Mouse (Mus musculus): ENCODE measurements at regions not wholly inside any gene's neighbourhood (a gene's known extent, or its start where the extent isn't known, plus 50 kb on each side); places are given as distances from the start of the nearest gene placed in this dataset.

DNA sequence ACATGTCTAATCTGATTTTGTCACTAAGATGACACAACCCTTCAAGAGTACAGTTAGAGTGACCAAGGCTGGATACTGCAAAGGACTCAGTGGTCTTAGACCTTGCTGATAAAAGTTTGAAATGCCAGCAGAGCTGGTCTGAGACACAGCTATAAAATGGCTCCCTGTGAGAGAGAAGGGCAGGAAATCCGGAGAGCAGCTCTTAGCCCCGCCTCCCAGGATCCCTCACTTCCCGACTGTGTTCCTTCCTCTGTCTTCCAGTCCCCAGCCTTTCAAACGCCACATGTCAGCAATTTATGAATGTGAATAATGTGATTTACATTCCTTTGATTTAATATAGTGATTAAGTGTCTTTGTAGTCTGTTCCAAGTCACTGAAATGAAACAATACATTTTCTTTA, 232.3 kb upstream of the Dusp10 start:
- no peak overlapping the region for H3K9ac ChIP-seq (replicated peaks; ENCODE audit: low read depth, low read length)
- ATAC-seq (ENCODE audit: insufficient number of reproducible peaks, insufficient read depth, low FRiP score, low read depth): no peak

DNA sequence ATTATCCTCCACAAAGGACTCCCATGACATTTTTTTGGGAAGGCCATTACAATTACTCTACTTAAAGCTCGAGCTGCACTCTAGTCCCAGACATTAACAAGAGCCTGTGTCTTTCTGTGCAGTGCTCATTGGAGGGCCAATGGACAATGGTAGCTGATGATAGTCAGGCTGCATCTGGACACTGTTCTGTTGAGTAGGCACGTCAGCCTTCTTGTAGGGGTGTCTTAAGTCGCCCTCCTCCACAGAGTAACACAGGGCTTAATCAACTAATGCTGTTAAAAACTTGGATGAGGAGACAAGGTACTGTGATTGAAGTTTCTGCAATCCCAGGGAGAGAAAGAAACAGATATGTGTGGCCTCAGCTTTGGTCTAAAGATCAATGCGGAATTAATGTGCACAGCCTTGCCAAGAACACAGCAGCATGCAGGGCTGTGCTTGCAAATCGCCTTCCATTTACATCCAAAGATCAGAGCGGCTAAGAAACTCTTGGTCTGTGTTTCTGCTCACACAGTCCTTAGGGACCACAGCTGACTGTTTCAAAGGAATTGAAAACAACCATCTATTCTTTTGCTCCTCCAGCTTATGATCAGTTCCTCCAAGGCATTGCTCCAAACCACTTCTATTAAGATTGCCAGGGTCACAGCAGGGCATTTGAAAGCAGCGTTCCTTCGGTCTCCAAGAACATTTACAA, 229.5 kb upstream of the Dusp10 start:
- 64% methylated on average over 8 of the region's 8 CpGs for WGBS
- Histone ChIP-seq H3K9ac (replicated peaks; ENCODE audit: low read depth, low read length) (no peak overlapping the region), H3K27me3 (ENCODE audit: control insufficient read depth, insufficient read depth, low read length) (no peaks in the 10 kb centered on the region), H3K4me3 (ENCODE audit: low read depth, low read length) (no peak overlapping the region), H3K4me2 (replicated peaks; ENCODE audit: low read depth, low read length) (no peak overlapping the region), H3K4me1 (ENCODE audit: control insufficient read depth, insufficient read depth, low read length) (no peaks in the 10 kb centered on the region), H3K9me3 (ENCODE audit: control insufficient read depth, low read depth, low read length) (no peaks in the 10 kb centered on the region), H3K36me3 (ENCODE audit: control insufficient read depth, insufficient read depth, low read length) (no peaks in the 10 kb centered on the region), H3K27ac (ENCODE audit: low read length) (no peak overlapping the region)
- no peak; the same call in 1 of the 2 replicates for ATAC-seq (ENCODE audit: insufficient number of reproducible peaks, insufficient read depth, low FRiP score, low read depth)

More for the DNA sequence above, 232.3 kb upstream of the Dusp10 start:
- Histone ChIP-seq H3K9me3 (ENCODE audit: control insufficient read depth, low read depth, low read length) (no peaks in the 10 kb centered on the region), H3K27ac (ENCODE audit: low read length) (no peak overlapping the region), H3K36me3 (ENCODE audit: control insufficient read depth, insufficient read depth, low read length) (no peaks in the 10 kb centered on the region), H3K27me3 (ENCODE audit: control insufficient read depth, insufficient read depth, low read length) (no peaks in the 10 kb centered on the region), H3K4me3 (ENCODE audit: low read depth, low read length) (no peak overlapping the region), H3K4me2 (replicated peaks; ENCODE audit: low read depth, low read length) (no peak overlapping the region), H3K4me1 (ENCODE audit: control insufficient read depth, insufficient read depth, low read length) (no peaks in the 10 kb centered on the region)
- WGBS: 50% methylated on average over 4 of the region's 4 CpGs

DNA sequence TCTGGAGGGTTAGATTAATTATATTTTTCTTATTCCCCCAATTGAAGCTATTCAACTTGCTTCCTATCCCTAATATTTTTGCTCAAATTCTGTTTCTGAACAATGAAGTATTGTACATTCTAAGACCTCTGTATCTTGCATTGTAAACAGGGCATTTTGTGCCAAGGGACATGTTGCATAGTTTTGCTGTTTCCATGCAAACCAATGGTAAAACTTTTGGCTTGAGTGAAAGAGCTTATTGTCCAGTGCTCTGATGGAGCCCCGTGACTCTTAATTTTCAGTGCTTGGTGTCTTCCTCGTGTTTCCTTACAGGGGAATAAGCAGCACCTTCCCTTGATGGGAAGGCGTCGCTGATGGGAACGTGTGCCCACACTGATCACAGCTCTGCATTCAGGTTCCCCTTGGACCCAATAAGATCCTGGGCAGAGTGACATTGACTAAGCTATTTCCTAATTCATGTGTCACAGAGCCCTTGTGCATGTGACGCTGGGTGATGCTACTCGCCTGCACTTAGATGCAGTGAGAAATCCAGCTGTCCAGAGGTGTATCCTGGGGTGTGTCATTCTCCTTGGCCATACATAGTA, 220.8 kb upstream of the Dusp10 start:
- Histone ChIP-seq H3K4me3 (ENCODE audit: low read depth, low read length) (no peak overlapping the region), H3K27ac (ENCODE audit: low read length) (no peak overlapping the region), H3K9ac (replicated peaks; ENCODE audit: low read depth, low read length) (no peak overlapping the region), H3K4me1 (ENCODE audit: control insufficient read depth, insufficient read depth, low read length) (peaks cover 6% of the 10 kb centered on the region; the same call in 1 of the 2 replicates), H3K36me3 (ENCODE audit: control insufficient read depth, insufficient read depth, low read length) (no peaks in the 10 kb centered on the region), H3K4me2 (replicated peaks; ENCODE audit: low read depth, low read length) (no peak overlapping the region), H3K27me3 (ENCODE audit: control insufficient read depth, insufficient read depth, low read length) (no peaks in the 10 kb centered on the region), H3K9me3 (ENCODE audit: control insufficient read depth, low read depth, low read length) (no peaks in the 10 kb centered on the region)
- no peak for ATAC-seq (ENCODE audit: insufficient number of reproducible peaks, insufficient read depth, low FRiP score, low read depth)
- WGBS: 89% methylated on average over 7 of the region's 7 CpGs

DNA sequence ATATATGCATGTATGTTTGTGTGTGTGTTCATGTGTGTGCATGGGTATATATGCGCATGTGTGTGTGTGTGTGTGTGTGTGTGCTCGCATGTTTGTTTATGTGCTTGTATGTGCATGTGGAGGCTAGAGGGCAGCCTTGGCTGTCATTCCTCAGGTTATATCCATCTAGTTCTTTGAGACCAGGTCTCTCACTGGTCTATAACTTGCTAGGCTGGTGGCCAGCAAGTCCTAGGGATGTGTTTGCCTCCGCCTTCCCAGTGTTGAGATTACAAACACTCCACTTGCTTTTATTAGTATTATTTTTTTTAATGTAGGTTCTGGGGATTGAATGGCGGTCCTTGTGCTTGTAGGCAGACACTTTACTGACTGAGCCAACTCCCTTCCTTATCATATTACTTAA, 219.8 kb upstream of the Dusp10 start:
- 77% methylated on average over 4 of the region's 4 CpGs for WGBS
- no peak overlapping the region for H3K27ac ChIP-seq (ENCODE audit: low read length)
- H3K36me3 ChIP-seq (ENCODE audit: control insufficient read depth, insufficient read depth, low read length): no peaks in the 10 kb centered on the region
- H3K4me3 ChIP-seq (ENCODE audit: low read depth, low read length): no peak overlapping the region
- no peaks in the 10 kb centered on the region for H3K9me3 ChIP-seq (ENCODE audit: control insufficient read depth, low read depth, low read length)
- ATAC-seq (ENCODE audit: insufficient number of reproducible peaks, insufficient read depth, low FRiP score, low read depth): no peak; the same call in 1 of the 2 replicates
- no peak overlapping the region for H3K9ac ChIP-seq (replicated peaks; ENCODE audit: low read depth, low read length)
- no peaks in the 10 kb centered on the region for H3K27me3 ChIP-seq (ENCODE audit: control insufficient read depth, insufficient read depth, low read length)
- peaks cover 6% of the 10 kb centered on the region; the same call in 1 of the 2 replicates for H3K4me1 ChIP-seq (ENCODE audit: control insufficient read depth, insufficient read depth, low read length)
- H3K4me2 ChIP-seq (replicated peaks; ENCODE audit: low read depth, low read length): no peak overlapping the region

DNA sequence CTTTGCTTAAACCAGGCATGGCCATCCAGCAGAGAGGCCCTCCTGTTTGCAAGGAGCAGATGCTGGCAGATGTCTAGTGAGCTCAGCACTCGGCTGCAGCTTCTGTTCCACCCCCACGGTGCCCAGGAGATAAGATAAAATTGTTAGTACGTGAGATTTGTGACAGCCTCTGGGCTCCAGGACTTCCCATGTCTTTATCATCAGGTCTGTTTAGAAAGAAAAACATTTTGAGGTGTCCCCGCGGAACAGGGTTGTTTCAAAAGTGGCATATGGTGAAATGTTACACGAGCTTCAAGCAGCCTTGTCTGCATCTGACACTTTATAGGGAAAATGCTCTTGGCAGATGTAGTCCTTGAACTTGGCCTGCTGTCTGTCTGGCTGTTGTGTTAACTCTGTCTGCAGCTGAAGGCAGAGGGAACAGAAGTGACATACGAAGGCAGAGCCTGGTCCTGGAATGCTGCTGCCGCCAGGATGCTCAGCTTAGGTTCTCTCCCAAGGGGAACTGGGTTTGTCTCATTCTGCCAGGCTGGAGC, 219.1 kb upstream of the Dusp10 start:
- Histone ChIP-seq H3K4me3 (ENCODE audit: low read depth, low read length) (no peak overlapping the region), H3K36me3 (ENCODE audit: control insufficient read depth, insufficient read depth, low read length) (no peaks in the 10 kb centered on the region), H3K27ac (ENCODE audit: low read length) (no peak overlapping the region), H3K4me2 (replicated peaks; ENCODE audit: low read depth, low read length) (no peak overlapping the region), H3K27me3 (ENCODE audit: control insufficient read depth, insufficient read depth, low read length) (no peaks in the 10 kb centered on the region), H3K9me3 (ENCODE audit: control insufficient read depth, low read depth, low read length) (no peaks in the 10 kb centered on the region), H3K9ac (replicated peaks; ENCODE audit: low read depth, low read length) (no peak overlapping the region), H3K4me1 (ENCODE audit: control insufficient read depth, insufficient read depth, low read length) (peaks cover 6% of the 10 kb centered on the region; the same call in 1 of the 2 replicates)
- no peak for ATAC-seq (ENCODE audit: insufficient number of reproducible peaks, insufficient read depth, low FRiP score, low read depth)
- WGBS: 21% methylated on average over 8 of the region's 8 CpGs

DNA sequence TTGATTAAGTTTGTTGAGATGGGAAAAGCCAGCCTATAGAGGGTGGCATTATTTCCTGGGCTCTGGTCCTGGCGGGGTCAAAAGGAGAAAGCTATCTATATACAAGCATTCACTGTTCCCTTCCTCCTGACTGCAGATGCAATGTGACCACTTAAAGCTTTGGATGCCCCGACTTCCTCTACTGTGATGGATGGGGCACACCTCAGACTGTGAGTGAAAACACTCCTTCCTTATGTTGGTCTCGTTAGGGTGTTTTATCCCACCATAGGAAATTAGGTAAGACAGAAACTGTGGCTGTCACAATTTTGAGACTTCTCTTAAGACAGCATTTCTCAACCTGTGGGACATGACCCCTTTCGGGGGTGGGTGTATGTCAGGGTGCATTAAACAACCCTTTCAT, 210.8 kb upstream of the Dusp10 start:
- H3K36me3 ChIP-seq (ENCODE audit: control insufficient read depth, insufficient read depth, low read length): no peaks in the 10 kb centered on the region
- H3K4me2 ChIP-seq (replicated peaks; ENCODE audit: low read depth, low read length): no peak overlapping the region
- no peaks in the 10 kb centered on the region for H3K9me3 ChIP-seq (ENCODE audit: control insufficient read depth, low read depth, low read length)
- ATAC-seq (ENCODE audit: insufficient number of reproducible peaks, insufficient read depth, low FRiP score, low read depth): no peak
- no peak overlapping the region for H3K27ac ChIP-seq (ENCODE audit: low read length)
- H3K9ac ChIP-seq (replicated peaks; ENCODE audit: low read depth, low read length): no peak overlapping the region
- no peaks in the 10 kb centered on the region for H3K27me3 ChIP-seq (ENCODE audit: control insufficient read depth, insufficient read depth, low read length)
- WGBS: 65% methylated on average over 4 of the region's 4 CpGs
- H3K4me1 ChIP-seq (ENCODE audit: control insufficient read depth, insufficient read depth, low read length): no peaks in the 10 kb centered on the region
- no peak overlapping the region for H3K4me3 ChIP-seq (ENCODE audit: low read depth, low read length)

DNA sequence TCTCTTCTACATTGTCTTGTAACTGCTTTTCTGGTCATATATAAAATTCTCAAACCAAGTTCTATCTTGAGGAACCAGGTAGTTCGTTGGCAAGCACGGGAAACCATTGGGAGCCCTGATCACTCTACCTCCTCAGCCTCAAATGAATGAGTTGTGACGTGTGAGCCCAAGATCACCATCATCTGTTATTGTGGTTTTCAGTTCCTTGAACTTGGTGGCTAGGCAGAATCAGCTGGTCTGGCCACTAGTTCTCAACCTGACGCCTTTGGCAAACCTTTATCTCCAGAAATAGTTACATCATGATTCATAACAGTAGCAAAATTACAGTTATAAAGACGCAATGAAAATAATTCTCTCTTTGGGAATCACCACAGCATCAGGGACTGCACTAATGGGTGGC, 209.7 kb upstream of the Dusp10 start:
- Histone ChIP-seq H3K4me3 (ENCODE audit: low read depth, low read length) (no peak overlapping the region), H3K27ac (ENCODE audit: low read length) (no peak overlapping the region), H3K36me3 (ENCODE audit: control insufficient read depth, insufficient read depth, low read length) (no peaks in the 10 kb centered on the region), H3K4me2 (replicated peaks; ENCODE audit: low read depth, low read length) (no peak overlapping the region), H3K27me3 (ENCODE audit: control insufficient read depth, insufficient read depth, low read length) (no peaks in the 10 kb centered on the region), H3K9ac (replicated peaks; ENCODE audit: low read depth, low read length) (no peak overlapping the region), H3K9me3 (ENCODE audit: control insufficient read depth, low read depth, low read length) (no peaks in the 10 kb centered on the region), H3K4me1 (ENCODE audit: control insufficient read depth, insufficient read depth, low read length) (no peaks in the 10 kb centered on the region)
- 86% methylated on average over 5 of the region's 5 CpGs for WGBS
- no peak for ATAC-seq (ENCODE audit: insufficient number of reproducible peaks, insufficient read depth, low FRiP score, low read depth)

DNA sequence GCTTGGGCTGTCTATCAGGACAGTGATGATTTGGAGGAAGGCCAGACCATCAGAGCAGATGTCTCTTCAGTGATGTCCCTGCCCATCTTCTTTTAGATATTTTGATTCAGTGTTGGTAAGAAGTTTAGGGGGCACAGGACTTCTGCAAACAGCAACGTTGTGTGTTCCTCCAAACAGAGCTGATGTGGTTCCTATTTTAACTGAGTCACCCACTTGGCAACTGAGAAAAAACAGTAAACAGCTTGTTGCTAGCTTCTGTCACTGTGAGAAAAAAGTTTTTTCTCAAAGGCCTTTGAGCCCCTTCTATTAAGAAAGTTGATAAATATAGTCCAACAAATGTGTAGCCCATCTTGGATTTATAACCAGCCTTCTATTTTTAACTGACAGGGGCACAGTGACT, 209.3 kb upstream of the Dusp10 start:
- no peaks in the 10 kb centered on the region for H3K36me3 ChIP-seq (ENCODE audit: control insufficient read depth, insufficient read depth, low read length)
- WGBS: 79% methylated on average over 1 of the region's 1 CpGs

More for the DNA sequence above, 209.3 kb upstream of the Dusp10 start:
- no peak overlapping the region for H3K4me2 ChIP-seq (replicated peaks; ENCODE audit: low read depth, low read length)
- H3K9ac ChIP-seq (replicated peaks; ENCODE audit: low read depth, low read length): no peak overlapping the region
- H3K9me3 ChIP-seq (ENCODE audit: control insufficient read depth, low read depth, low read length): no peaks in the 10 kb centered on the region
- no peak for ATAC-seq (ENCODE audit: insufficient number of reproducible peaks, insufficient read depth, low FRiP score, low read depth)
- H3K27ac ChIP-seq (ENCODE audit: low read length): no peak overlapping the region
- H3K4me3 ChIP-seq (ENCODE audit: low read depth, low read length): no peak overlapping the region
- H3K27me3 ChIP-seq (ENCODE audit: control insufficient read depth, insufficient read depth, low read length): no peaks in the 10 kb centered on the region
- no peaks in the 10 kb centered on the region for H3K4me1 ChIP-seq (ENCODE audit: control insufficient read depth, insufficient read depth, low read length)
